Mouse (Mus musculus) cerebellum, adult (tissue): ENCODE measurements at regions not wholly inside any gene's neighbourhood (a gene's known extent, or its start where the extent isn't known, plus 50 kb on each side); places are given as distances from the start of the nearest gene placed in this dataset.

Experiments used
- ATAC-seq: cut with Nextera tagmentation; 2 replicates; pipeline ENCODE4 v1.9.2; 2017; ENCODE audit warnings: mild to moderate bottlenecking, moderate library complexity, mixed read lengths; ENCODE audit not compliant: insufficient number of reproducible peaks, low FRiP score, low TSS enrichment

- peak; percentile 75 for ATAC-seq
These were observed 135.4 kb upstream of the Ankrd55 start for GRCm38 (mm10) chr13:112152614-112153550.

- ATAC-seq, result peak; percentile 56; the same call in 1 of the 2 replicates
These were observed 134.5 kb upstream of the Ankrd55 start for GRCm38 (mm10) chr13:112153681-112154127.

- ATAC-seq, result no peak
These were observed 128.7 kb upstream of the Ankrd55 start for GRCm38 (mm10) chr13:112159430-112160172.

GRCm38 (mm10) chr13:112160173-112160641 is 128.0 kb upstream of the Ankrd55 start:
- no peak for ATAC-seq

GRCm38 (mm10) chr13:112160726-112161125 is 127.5 kb upstream of the Ankrd55 start:
- ATAC-seq, result no peak

- ATAC-seq, result no peak
These were observed 126.4 kb upstream of the Ankrd55 start for GRCm38 (mm10) chr13:112161886-112162285.

GRCm38 (mm10) chr13:112165921-112166320 is 122.3 kb upstream of the Ankrd55 start:
- ATAC-seq, result 0 out of 2 replicates have a peak, but pooled peaks have one; percentile 26

GRCm38 (mm10) chr13:112166338-112166802 is 121.9 kb upstream of the Ankrd55 start:
- ATAC-seq, result no peak

- no peak for ATAC-seq
These were observed 119.8 kb upstream of the Ankrd55 start for GRCm38 (mm10) chr13:112168468-112168867.

- ATAC-seq, result no peak
These were observed 117.4 kb upstream of the Ankrd55 start for GRCm38 (mm10) chr13:112170872-112171271.

- ATAC-seq, result no peak
These were observed 116.1 kb upstream of the Ankrd55 start for GRCm38 (mm10) chr13:112171940-112172715.

- ATAC-seq, result no peak
These were observed 114.3 kb upstream of the Ankrd55 start for GRCm38 (mm10) chr13:112173973-112174372.

- no peak for ATAC-seq
These were observed 110.2 kb upstream of the Ankrd55 start for GRCm38 (mm10) chr13:112178031-112178430.

- ATAC-seq, result no peak
These were observed 104.3 kb upstream of the Ankrd55 start for GRCm38 (mm10) chr13:112183996-112184395.

GRCm38 (mm10) chr13:112185116-112185515 is 103.1 kb upstream of the Ankrd55 start:
- ATAC-seq, result no peak

GRCm38 (mm10) chr13:112187226-112187625 is 101.0 kb upstream of the Ankrd55 start:
- no peak for ATAC-seq

GRCm38 (mm10) chr13:112188313-112188712 is 99.9 kb upstream of the Ankrd55 start:
- ATAC-seq, result no peak

GRCm38 (mm10) chr13:112188741-112189476 is 99.3 kb upstream of the Ankrd55 start:
- ATAC-seq, result no peak

- ATAC-seq, result no peak
These were observed 98.6 kb upstream of the Ankrd55 start for GRCm38 (mm10) chr13:112189605-112190004.
